Mouse (Mus musculus): ENCODE measurements around the gene Mtg2. TPM values are rescaled to one million over a fixed set of nuclear protein-coding genes. Genes with fewer than 3 reads are reported as not detected.

Mtg2 gene
- 17.6 and 18.0 TPM in 2 replicates for polyA plus RNA-seq (2016; fragmentation: Nextera tagmentation; extraction: Ambion mirVana)

DNA sequence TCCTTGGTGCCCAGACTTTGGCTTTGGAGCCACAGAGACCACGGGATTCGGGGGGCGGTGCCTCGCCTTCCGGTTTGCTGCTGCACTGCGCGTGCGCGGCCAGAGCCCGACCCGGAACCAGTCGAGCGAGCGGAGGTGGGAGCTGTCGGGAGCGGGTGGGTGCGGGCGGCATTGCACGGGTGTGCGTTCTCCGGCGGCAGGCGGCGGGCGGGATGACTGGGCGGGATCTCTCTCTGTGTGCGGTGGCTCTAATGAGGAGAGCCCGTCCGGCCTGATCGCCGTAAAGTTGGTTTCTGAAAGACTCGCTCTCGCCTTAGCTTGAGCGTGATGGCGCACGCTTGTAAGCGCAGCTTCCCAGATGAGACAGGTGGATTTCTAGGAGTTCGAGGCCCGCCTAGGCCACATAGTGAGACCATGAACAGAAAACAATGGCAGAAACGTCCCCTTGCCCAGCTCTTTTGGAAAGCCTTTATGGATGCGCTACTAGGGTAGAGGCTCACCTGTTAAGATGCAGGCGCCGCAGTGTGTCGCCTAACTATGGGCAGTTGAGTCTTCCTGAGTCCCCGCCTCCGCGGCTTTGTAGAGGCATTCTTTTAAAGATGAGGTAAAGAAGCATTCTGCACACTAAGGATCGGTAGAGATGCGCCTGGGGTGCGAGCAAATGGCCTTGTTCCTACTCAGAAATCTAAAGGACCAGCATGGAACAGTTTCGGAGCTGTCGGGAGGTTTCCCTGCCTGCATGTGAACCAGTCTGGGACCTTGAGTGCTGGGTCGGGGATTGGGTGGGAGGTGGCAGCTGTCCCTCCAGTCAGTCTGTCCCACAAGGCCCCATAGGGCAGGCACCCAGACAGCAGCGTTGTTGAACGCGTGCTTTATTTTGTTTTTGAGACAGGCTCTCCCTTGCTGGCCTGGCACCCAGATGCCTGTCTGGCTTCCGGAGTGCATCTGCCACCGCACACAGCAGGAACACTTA, at the start of gene Mtg2:
Gene Mtg2 (plus strand): TSS at position 108 of the 973 bp plus-strand sequence.
- H3K4me1 ChIP-seq, result peaks cover 17% of the 10 kb centered on the region
- H3K36me3 ChIP-seq, result peaks cover 21% of the 10 kb centered on the region
- peak within 1 kb of the TSS; percentile 88 for H3K4me2 ChIP-seq
- H3K27ac ChIP-seq, result peak within 1 kb of the TSS; percentile 82
- H3K27me3 ChIP-seq (replicated peaks), result no peaks in the 10 kb centered on the region
- H3K9me3 ChIP-seq (replicated peaks), result no peaks in the 10 kb centered on the region
- ATAC-seq, result peak; percentile 96
- peak within 1 kb of the TSS; percentile 84 for H3K9ac ChIP-seq
- 6% methylated on average over 58 of the region's 58 CpGs for WGBS (ENCODE audit: insufficient replicate concordance)
- H3K4me3 ChIP-seq, result peak within 1 kb of the TSS; percentile 81

DNA sequence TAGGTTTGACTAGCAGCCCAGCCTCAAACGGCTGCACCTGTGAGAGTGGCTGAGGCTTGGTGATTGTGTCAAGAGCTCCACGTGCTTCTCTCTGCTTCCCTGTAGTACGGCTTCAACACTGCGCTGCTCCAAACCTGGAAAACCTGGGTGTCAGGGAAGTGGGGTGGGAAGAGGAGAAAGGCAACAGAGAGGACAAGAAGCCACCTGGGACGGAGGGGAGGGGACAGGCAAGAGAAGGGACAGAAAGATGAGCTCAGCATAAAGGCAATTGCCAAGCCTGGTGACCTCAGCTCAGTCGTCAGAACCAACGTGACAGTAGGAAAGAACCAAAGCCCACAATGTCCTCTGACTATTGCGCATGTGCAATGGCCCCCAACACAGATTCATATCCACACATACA, 49.5 kb upstream of the Mtg2 start:
- H3K27ac ChIP-seq, result no peak overlapping the region
- H3K36me3 ChIP-seq, result no peaks in the 10 kb centered on the region
- 65% methylated on average over 8 of the region's 8 CpGs for WGBS (ENCODE audit: insufficient replicate concordance)
- H3K27me3 ChIP-seq (replicated peaks), result peaks cover 48% of the 10 kb centered on the region
- no peak for ATAC-seq
- H3K9me3 ChIP-seq (replicated peaks), result no peaks in the 10 kb centered on the region
- no peak overlapping the region for H3K9ac ChIP-seq
- peaks cover 15% of the 10 kb centered on the region for H3K4me1 ChIP-seq
- no peak overlapping the region for H3K4me2 ChIP-seq
- H3K4me3 ChIP-seq, result no peak overlapping the region

DNA sequence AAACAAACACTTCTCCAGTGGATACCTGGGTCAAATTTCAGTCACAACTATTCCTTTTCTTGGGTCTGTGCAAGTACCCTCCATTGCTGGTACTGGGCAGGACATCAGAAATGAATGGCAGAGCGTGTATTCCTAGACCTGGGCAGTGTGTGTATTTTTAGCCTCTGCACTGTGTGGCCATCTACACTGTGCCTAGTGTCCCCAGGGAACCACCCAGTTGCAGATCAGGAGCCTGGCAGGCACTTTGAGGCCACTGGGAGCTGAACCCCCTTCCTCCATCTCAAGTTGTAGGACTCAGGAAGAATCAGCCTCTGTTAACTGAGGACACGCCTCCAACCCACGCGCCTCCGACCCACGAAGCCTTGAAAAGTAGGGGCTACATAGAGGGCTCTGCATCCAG, 47.6 kb upstream of the Mtg2 start:
- H3K36me3 ChIP-seq, result peaks cover 6% of the 10 kb centered on the region
- H3K27ac ChIP-seq, result no peak overlapping the region
- no peak for ATAC-seq
- no peaks in the 10 kb centered on the region for H3K9me3 ChIP-seq (replicated peaks)
- H3K9ac ChIP-seq, result no peak overlapping the region
- peaks cover 48% of the 10 kb centered on the region for H3K27me3 ChIP-seq (replicated peaks)
- no peak overlapping the region for H3K4me2 ChIP-seq
- no peak overlapping the region for H3K4me3 ChIP-seq
- H3K4me1 ChIP-seq, result peaks cover 34% of the 10 kb centered on the region
- WGBS (ENCODE audit: insufficient replicate concordance), result 63% methylated on average over 6 of the region's 6 CpGs

DNA sequence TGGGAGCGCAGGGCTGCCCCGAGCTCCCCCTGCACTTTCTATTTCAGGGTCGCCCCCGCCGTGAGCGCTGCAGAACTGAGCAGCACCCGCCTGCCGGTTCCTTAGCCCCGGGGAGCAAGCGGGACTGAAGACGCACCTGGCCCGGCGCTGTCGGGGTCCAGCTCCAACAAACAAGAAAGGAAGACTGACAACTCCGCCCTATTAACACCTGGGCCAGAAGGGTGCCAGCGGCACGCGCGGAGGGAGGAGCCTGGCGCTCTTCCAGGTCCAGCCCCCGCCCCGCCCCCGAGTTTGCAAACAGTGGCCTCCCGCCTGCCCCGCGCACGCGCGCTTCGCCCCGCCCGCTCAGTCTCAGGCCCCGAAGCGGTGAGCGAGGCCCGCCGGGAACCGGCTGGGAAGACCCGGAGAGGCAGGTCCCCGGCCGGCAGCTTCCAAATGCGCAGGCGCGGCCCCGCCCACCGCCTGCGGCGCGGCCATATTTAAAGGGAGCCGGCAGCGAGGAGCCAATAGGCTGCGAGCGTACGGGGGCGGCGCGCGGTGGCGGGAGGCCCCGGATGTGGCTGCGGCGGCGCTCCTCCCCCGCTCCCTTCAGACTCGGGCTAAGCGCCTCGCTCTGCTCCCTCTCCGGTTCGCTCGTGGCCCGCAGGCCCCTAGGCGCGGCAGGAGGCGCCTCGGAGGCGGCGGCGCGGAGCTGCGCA, 45.8 kb upstream of the Mtg2 start, which contains the start of gene Lsm14b:
Gene Lsm14b (plus strand): TSS at position 587 of the 698 bp plus-strand sequence.
- peaks cover 39% of the 10 kb centered on the region for H3K27me3 ChIP-seq (replicated peaks)
- peak; percentile 95 for ATAC-seq
- H3K4me2 ChIP-seq, result peak within 1 kb of the TSS; percentile 97
- H3K27ac ChIP-seq, result peak within 1 kb of the TSS; percentile 95
- H3K36me3 ChIP-seq, result peaks cover 24% of the 10 kb centered on the region
- peaks cover 42% of the 10 kb centered on the region for H3K4me1 ChIP-seq
- peak within 1 kb of the TSS; percentile 82 for H3K9ac ChIP-seq
- H3K9me3 ChIP-seq (replicated peaks), result no peaks in the 10 kb centered on the region
- under 1% methylated on average over 79 of the region's 80 CpGs for WGBS (ENCODE audit: insufficient replicate concordance)
- H3K4me3 ChIP-seq, result peak within 1 kb of the TSS; percentile 80

DNA sequence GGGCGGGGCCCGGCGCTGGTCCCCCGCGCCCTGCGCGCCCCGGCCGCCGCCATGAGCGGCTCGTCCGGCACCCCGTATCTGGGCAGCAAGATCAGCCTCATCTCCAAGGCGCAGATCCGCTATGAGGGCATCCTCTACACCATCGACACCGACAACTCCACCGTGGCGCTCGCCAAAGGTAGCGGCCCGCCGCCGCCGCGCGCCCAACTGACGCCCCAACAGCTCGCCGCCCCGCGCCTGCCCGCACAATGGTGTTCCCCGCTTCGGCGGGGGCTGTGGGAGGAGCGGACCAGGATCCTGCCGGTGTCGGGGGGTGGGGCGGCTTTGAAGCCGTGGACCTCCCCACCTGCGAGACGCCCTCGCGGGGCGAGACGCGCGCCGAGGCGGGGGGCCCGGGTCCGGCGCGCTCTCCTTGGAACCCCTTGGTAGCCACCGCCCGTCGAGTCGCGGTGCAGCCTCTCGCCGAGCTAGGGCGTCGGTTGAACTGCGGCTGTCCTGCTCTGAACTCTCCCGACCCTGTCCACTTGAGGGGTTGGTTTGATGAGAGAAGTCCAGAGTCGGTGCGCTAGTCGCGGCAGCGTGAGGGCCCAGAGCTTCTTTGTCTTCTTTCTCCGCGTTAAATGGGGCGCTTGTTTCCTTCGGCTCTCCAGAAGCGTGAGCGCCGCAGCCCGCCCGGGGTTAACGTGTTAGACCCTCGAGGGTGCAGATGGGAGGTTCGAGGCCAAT, 45.1 kb upstream of the Mtg2 start:
- peak overlapping the region; percentile 80 for H3K4me3 ChIP-seq
- peak; percentile 2; the same call in 1 of the 2 replicates for ATAC-seq
- under 1% methylated on average over 83 of the region's 84 CpGs for WGBS (ENCODE audit: insufficient replicate concordance)

DNA sequence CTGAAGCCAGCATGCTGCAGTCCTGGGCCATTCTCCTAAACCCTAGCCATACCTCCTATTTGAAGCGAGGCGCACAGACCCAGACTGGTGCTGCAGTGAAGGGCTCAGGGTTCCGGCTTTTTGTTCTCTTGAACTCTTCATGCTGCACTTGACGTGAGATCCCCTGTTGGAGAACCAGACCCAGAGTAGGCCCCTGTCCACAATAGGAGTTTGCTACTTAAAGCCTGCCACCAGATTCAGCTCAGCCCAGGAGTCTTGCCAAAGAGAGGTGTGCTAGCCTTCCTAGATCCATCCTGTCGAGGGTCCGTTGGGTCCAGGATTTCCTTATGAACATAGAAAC, 44.6 kb upstream of the Mtg2 start:
- Histone ChIP-seq H3K4me2 (peak overlapping the region; percentile 97), H3K4me3 (peak overlapping the region; percentile 80), H3K36me3 (peaks cover 37% of the 10 kb centered on the region), H3K27me3 (replicated peaks) (peaks cover 26% of the 10 kb centered on the region), H3K4me1 (peaks cover 42% of the 10 kb centered on the region), H3K9me3 (replicated peaks) (no peaks in the 10 kb centered on the region), H3K27ac (no peak overlapping the region), H3K9ac (peak overlapping the region; percentile 82)
- WGBS (ENCODE audit: insufficient replicate concordance), result 21% methylated on average over 6 of the region's 6 CpGs
- ATAC-seq, result no peak

More for the DNA sequence above, 45.1 kb upstream of the Mtg2 start:
- Histone ChIP-seq H3K9ac (peak overlapping the region; percentile 82), H3K4me2 (peak overlapping the region; percentile 97), H3K9me3 (replicated peaks) (no peaks in the 10 kb centered on the region), H3K27ac (peak overlapping the region; percentile 95), H3K27me3 (replicated peaks) (peaks cover 31% of the 10 kb centered on the region), H3K4me1 (peaks cover 42% of the 10 kb centered on the region), H3K36me3 (peaks cover 32% of the 10 kb centered on the region)

DNA sequence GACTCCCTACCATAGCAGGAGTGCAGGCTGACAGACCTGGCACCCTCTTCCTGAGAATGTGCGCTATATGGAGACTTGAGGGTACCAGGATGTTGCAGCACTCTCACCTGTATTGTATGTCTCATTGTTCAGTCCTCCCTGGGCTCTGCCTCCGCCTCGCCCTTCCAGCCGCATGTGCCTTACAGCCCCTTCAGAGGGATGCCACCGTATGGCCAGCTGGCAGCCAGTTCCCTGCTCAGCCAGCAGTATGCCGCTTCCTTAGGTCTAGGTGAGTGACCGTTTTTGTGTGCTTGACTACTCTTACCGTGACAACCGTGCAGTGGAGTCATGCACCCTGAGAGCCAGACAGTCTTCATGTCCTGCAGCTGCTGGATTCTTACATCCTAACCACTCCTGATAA, 42.6 kb upstream of the Mtg2 start:
- no peak overlapping the region for H3K9ac ChIP-seq
- ATAC-seq, result no peak
- no peak overlapping the region for H3K4me2 ChIP-seq
- no peaks in the 10 kb centered on the region for H3K9me3 ChIP-seq (replicated peaks)
- H3K27ac ChIP-seq, result no peak overlapping the region
- H3K4me1 ChIP-seq, result peaks cover 42% of the 10 kb centered on the region
- H3K4me3 ChIP-seq, result no peak overlapping the region
- H3K36me3 ChIP-seq, result peaks cover 56% of the 10 kb centered on the region
- H3K27me3 ChIP-seq (replicated peaks), result peaks cover 7% of the 10 kb centered on the region
- WGBS (ENCODE audit: insufficient replicate concordance), result 88% methylated on average over 9 of the region's 9 CpGs

DNA sequence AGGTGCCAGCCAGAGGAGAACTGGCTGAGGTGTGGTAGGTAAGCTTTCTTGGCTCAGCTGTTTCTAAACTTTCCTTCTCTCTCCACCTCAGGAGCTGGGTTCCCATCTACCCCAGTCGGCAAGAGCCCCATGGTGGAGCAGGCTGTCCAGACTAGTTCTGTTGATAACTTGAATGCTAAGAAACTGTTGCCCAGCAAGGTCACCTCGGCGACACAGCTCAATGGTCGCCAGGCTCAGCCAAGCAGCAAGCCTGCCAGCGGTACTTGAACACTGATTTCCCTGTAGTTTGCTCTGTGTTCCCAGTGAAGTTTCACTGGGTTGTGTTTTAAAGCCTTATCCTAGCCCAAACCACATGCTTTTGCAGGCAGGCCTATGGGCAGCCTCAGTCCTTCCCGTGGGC, 39.1 kb upstream of the Mtg2 start:
- peaks cover 91% of the 10 kb centered on the region for H3K36me3 ChIP-seq
- peaks cover 23% of the 10 kb centered on the region for H3K4me1 ChIP-seq
- H3K27ac ChIP-seq, result no peak overlapping the region
- H3K4me2 ChIP-seq, result no peak overlapping the region
- H3K9ac ChIP-seq, result no peak overlapping the region
- H3K27me3 ChIP-seq (replicated peaks), result no peaks in the 10 kb centered on the region
- no peak overlapping the region for H3K4me3 ChIP-seq
- no peaks in the 10 kb centered on the region for H3K9me3 ChIP-seq (replicated peaks)
- 80% methylated on average over 6 of the region's 6 CpGs for WGBS (ENCODE audit: insufficient replicate concordance)
- no peak for ATAC-seq

DNA sequence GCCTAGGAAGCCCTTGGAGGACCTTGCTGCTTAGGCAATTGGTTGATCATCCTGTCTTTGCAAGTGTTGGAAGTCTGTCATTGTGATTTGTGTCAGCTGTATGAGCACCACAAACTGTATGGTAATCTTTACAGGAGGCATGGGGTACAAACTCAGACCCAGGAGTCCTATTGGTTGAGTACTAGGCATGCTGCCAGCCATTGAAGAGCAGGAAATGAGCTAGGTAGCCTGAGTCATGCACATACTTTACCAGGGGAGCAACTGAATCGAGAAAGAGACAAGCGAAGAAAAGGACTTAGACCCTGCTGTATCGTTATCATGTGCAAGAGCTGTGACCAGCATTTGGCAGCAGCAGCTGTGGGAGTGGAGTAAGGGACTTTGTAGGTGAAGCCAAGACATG, 37.5 kb upstream of the Mtg2 start:
- Histone ChIP-seq H3K9ac (no peak overlapping the region), H3K27me3 (replicated peaks) (no peaks in the 10 kb centered on the region), H3K27ac (no peak overlapping the region), H3K4me2 (no peak overlapping the region), H3K9me3 (replicated peaks) (no peaks in the 10 kb centered on the region), H3K4me3 (no peak overlapping the region), H3K4me1 (peaks cover 7% of the 10 kb centered on the region), H3K36me3 (peaks cover 100% of the 10 kb centered on the region)
- ATAC-seq, result no peak
- WGBS (ENCODE audit: insufficient replicate concordance), result 84% methylated on average over 3 of the region's 3 CpGs

DNA sequence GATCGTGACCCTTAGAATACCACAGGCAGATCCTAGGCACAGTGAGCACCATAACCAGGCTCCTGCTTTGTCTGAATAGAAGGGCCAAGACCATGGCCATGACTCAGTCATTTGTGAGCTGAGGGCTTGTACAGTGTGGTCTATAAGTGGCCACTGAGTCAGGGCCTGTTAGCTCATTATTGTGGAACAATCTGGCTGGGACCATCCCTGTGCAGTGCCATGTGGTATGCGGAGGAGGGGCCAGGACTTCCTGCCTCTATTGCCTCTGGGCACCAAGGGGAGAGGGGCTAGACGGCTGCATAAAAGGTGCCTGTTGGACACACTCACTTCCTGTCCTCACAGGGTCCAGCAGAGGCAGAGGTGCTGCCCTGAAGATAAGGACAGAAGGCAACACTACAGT, 36.4 kb upstream of the Mtg2 start:
- Histone ChIP-seq H3K4me1 (no peaks in the 10 kb centered on the region), H3K9me3 (replicated peaks) (no peaks in the 10 kb centered on the region), H3K4me2 (no peak overlapping the region), H3K27me3 (replicated peaks) (no peaks in the 10 kb centered on the region), H3K27ac (no peak overlapping the region), H3K36me3 (peaks cover 100% of the 10 kb centered on the region), H3K4me3 (no peak overlapping the region), H3K9ac (no peak overlapping the region)
- ATAC-seq, result 0 out of 2 replicates have a peak, but pooled peaks have one; percentile 18
- WGBS (ENCODE audit: insufficient replicate concordance), result 66% methylated on average over 3 of the region's 3 CpGs

DNA sequence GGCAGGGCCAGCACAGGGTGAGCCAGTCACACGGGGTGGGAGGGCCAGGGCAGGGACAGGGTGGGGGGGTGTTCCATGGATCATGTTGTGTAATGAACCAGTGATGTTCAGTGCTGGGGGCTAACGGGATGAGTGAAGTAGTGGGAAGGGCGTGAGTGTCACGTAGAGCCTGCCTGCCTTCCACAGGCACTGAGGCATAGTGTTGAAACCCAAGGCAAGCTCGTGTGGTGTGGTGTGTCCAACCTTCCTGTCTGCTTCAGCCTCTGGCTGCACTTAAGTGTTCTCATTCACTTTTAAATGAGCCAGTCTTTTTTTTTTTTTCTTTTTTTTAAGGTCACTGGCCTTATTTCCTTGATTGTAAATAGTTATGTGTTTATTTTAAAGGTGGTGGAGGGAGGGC, 35.6 kb upstream of the Mtg2 start:
- no peak overlapping the region for H3K27ac ChIP-seq
- no peak overlapping the region for H3K9ac ChIP-seq
- H3K4me2 ChIP-seq, result no peak overlapping the region
- H3K4me3 ChIP-seq, result no peak overlapping the region
- 57% methylated on average over 5 of the region's 5 CpGs for WGBS (ENCODE audit: insufficient replicate concordance)
- peaks cover 4% of the 10 kb centered on the region for H3K4me1 ChIP-seq
- peaks cover 100% of the 10 kb centered on the region for H3K36me3 ChIP-seq
- no peak for ATAC-seq
- no peaks in the 10 kb centered on the region for H3K9me3 ChIP-seq (replicated peaks)
- H3K27me3 ChIP-seq (replicated peaks), result no peaks in the 10 kb centered on the region

Data from liver, embryonic 12.5 days (tissue).